Mouse (Mus musculus) hindlimb bud, embryonic 11.5 days (tissue): ENCODE measurements at regions not wholly inside any gene's neighbourhood (a gene's known extent, or its start where the extent isn't known, plus 50 kb on each side); places are given as distances from the start of the nearest gene placed in this dataset.
A peak's percentile ranks its signal among the peaks of the same experiment; 100 is the strongest.

Experiments used
- DNase-seq: peaks from one replicate; pipeline ENCODE4 v3.0.0-alpha.2; 2012; ENCODE audit warnings: low read depth, low spot score; ENCODE audit errors: extremely low spot score

DNA sequence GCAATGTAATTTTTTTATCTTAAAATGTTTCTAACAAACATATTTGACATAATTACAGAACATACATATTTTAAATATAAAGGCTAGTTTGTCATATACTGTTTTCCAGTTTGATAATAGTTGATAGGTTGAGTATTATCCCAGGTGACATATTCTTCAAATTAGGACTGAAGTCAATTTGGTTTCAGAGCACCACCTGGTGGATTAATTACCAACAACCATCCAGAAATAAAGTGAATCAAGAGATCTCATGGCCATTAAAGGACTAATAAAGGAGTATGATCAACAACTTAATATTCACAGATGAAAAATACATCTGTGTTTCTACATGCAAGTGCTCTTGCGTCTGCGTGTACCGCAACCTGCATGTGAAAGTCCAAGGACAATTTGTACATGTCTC lies 50.3 kb upstream of the Nmu start:
- no peak for DNase-seq

DNA sequence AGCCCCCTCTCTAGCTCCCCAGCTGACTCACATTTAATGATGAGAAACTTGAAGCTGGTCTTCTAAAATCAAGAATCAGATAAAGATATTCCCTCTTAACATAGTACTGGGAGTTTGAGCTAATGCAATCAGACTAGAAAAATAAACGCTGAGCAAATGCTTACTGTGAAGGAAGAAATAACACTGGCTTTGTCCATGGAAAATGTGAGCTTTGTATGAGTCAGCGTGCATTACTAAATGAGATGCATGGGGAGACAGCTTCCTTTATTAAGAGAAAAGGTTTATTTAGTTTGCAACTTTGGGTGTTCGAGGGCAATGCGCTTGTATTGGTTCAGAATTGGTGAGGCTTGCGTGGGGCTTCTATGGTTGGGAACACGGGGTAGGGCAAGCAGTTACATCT lies 52.7 kb upstream of the Nmu start:
- DNase-seq, result no peak

DNA sequence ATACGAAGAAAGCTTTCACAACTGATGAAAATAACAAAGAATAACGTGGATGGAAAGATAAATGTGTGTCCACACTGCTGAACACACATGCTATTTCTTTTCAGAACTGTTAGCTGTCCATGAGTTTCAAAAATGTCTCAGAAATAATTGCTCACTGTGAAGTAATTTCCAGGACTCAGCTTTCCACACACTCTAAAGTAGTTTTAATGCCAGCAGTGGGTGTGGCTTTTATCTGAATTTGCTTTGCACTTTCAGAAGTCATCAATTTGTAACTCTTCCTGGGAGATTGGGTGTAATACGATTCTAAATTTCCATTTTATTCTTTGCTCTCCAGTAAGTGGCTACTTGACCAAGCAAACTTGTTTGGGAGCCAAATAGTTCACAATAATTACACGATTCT lies 53.5 kb upstream of the Nmu start:
- DNase-seq, result no peak

DNA sequence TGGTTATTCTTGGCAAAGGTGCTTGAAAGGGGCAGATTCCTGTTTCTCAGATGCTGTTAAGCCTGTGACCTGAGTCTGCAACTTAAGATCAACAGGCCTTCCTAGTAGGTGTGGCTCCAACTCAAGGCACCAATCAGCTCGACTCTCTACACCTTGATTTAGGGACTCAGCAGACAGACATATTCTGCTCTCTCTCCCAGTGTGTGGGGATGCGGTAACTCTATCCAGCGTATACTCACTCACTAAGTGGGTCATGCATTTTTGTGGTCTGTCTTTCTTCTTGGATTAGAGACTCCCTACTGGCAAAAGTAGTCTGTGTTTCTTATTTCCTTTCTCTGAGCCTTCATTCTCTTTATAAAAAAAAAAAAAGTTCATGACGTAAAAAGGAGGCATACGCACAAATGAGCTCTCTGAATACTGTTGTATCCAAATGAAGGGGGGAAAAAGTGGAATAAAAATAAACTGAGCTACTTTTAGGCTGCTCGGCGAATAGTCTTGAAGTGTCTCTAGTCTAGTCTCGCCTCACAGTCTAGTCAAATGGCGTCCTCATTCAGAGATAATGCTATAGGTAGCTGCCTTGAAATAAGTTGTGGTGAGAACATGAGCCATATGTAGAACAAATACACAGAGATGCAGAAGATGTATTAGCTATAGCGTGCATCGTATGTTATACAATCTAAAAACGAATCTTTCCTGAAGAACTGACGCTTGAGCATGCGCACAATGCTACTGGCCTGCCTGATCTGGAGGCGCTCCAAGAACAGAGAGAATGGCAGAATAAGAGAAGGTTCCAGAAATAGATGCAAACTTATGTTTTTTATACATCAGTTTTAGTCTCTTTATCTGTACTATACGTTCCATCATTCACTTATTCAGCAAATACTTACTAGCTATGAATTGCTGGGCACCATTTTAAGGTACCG lies 55.6 kb upstream of the Nmu start:
- DNase-seq, result no peak

DNA sequence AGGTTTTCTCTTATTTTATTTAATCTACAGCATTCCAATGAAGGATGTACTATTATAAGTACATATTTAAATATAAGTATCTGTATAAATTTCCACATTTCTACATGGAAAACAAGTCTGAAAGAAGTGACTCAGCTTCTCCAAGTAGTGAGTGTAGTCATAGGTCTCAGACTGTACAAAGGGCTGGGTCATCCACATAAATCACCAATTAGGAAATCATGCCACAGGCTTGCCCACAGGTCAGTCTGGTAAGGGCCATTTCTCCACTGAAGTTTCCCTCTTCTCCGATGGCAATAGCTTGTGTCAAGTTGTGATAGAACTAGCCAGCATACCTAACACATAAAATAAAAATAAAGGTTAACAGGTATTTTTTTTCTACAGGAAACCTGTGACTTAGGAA lies 56.3 kb upstream of the Nmu start:
- no peak for DNase-seq

DNA sequence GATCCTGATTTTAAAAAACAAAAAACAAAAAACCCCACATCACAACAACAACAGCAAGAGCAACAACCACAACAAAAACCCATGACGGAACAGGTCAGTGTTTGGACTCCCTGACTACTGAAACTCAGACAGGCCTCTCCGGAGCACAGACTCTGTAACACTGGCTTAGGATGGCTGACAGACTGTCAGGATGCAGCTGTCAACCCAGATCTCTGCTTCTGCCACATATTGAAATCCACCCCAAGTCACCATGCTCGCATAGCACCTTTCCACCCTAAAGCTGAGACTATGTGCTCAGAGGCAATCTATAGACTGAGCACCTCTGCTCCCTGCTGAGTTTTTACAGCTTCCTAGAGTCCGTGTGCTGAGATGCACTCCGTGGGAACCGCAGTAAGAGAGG lies 57.0 kb upstream of the Nmu start:
- DNase-seq, result no peak

DNA sequence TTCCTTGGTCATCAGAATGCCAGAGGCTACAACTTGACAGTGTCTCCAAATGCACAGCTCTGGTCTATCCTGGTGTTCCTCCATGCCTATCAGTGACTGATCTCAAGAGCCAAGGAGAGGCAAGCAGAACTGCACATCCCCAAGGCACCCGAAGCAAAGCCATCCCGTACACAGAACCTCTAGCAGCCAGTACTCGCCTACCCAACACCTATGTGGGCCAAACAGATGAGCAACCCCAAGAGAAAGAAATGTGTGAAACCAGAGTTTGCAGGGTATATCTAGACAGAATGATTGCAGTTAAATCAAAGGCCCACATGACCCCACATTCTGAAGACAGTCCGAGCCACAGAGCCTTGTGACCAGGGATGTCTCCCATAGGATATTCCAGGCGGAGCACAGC lies 60.0 kb upstream of the Nmu start:
- no peak for DNase-seq

DNA sequence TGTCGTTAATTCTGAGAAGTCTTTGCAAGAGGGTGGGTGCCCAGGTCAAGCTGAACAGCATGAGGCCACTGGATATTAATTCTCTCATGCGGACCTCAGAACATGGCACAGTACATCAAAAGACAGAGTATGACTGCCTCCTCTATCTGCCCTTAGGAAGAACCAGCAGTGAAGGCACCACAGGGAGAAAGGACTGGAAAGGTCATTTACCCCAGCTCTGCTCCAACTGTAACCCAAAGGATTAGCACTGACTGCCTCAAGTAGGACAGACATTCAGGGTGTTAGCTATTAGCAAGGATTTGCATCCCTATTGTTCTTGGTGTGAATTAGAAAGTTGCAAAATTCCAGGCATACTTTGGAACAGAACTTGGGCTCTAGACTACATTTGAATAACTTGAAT lies 58.2 kb upstream of the Gm7271 start:
- DNase-seq, result no peak

DNA sequence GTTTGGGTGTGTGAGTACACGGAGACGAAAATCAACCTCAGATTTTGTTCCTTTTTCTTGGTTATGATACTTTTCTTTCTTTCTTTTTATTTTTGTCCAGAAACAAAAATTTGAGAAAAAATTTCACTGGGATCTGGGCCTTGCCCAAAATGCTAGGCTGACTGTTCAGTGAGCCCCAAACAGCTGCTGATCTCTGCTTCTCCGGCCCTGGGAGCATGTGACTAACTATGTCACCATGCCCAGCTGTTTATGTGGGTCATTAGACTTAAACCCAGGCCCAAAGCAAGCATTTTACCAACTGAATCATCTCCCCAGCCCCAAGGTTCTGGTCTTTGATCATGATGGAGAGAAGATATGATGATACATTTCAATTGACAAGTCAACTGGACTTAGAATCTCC lies 56.3 kb upstream of the Gm7271 start:
- DNase-seq, result no peak

DNA sequence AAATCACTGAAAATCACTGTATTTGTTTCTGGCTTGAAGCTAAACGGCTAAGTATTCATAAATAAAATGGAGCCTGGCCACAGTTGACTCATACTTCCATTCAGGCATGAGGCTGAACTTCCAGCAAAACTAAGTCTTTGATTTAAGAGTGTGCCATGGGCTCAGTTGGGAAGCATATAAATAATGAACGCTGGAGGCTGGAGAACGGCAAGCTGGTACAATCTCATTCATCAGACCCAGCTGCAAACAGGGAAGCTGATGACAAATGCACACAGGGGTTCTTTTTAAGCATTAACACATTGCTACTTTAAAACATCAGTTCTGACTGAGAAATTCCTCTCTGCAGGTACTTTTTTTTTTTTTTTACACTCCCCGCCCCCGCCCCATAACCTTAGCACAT lies 54.4 kb upstream of the Gm7271 start:
- peak; percentile 53 for DNase-seq

DNA sequence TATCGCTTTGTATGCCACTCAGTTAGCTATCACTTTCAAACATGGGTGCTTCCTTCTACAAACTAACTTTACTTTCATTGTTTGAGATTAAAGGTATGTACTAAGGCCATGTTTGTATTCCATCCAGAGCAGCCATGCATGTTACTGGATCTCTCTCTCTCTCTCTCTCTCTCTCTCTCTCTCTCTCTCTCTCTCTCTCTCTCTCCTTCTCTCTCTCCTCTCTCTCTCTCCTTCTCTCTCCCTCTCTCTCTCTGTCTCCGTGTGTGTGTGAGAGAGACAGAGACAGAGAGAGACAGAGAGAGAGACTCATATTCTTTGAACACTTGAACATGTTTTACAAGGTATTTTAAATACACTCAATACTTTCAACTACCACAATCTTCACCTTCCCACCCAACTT lies 50.2 kb upstream of the Gm7271 start:
- DNase-seq, result no peak
